Mouse (Mus musculus) kidney, postnatal 0 days (tissue): Measurements from ENCODE around the gene Igsf23. TPM values are rescaled to one million over a fixed set of nuclear protein-coding genes. Genes with fewer than 3 reads are reported as not detected.
A peak's percentile ranks its signal among the peaks of the same experiment; 100 is the strongest.

Experiments used
- ATAC-seq: fragments of 200-750 bp; cut with Nextera tagmentation; replicated peaks from 2 replicates; pipeline ENCODE4 v1.8.0; 2017; ENCODE audit warnings: low read depth, moderate number of reproducible peaks, moderate TSS enrichment, moderate library complexity; ENCODE audit not compliant: low FRiP score
- DNase-seq: peaks from one replicate; pipeline ENCODE4 v3.0.0-alpha.2; 2016; ENCODE audit warnings: low spot score
- H3K27ac ChIP-seq: fragments of 300-500 bp; sonication (generic); 2 replicates; pipeline ENCODE4 v1.5.1; 2014; ENCODE audit warnings: mild to moderate bottlenecking
- H3K27me3 ChIP-seq: fragments of 300-500 bp; sonication (generic); 2 replicates; pipeline ENCODE4 v1.6.1; 2014; ENCODE audit warnings: low read length, mixed read lengths; ENCODE audit not compliant: insufficient read depth
- H3K36me3 ChIP-seq: fragments of 300-500 bp; sonication (generic); 2 replicates; pipeline ENCODE4 v1.6.1; 2014; ENCODE audit warnings: low read length, mixed read lengths; ENCODE audit not compliant: insufficient read depth
- H3K4me1 ChIP-seq: fragments of 300-500 bp; sonication (generic); replicated peaks from 2 replicates; pipeline ENCODE4 v1.6.1; 2014; ENCODE audit warnings: antibody characterized with exemption, low read length, mixed read lengths; ENCODE audit not compliant: insufficient read depth
- H3K4me2 ChIP-seq: fragments of 300-500 bp; sonication (generic); 2 replicates; pipeline ENCODE4 v1.6.1; 2014; ENCODE audit warnings: mild to moderate bottlenecking, low read length, moderate library complexity, mixed read lengths
- H3K4me3 ChIP-seq: fragments of 300-500 bp; sonication (generic); replicated peaks from 2 replicates; pipeline ENCODE4 v1.5.1; 2014; ENCODE audit warnings: low read depth, low read length
- H3K9ac ChIP-seq: fragments of 300-500 bp; sonication (generic); 2 replicates; pipeline ENCODE4 v1.6.1; 2014; ENCODE audit warnings: low read depth, low read length
- H3K9me3 ChIP-seq: fragments of 300-500 bp; sonication (generic); replicated peaks from 2 replicates; pipeline ENCODE4 v1.6.1; 2016; ENCODE audit warnings: low read length, inconsistent platforms, mixed read lengths
- CTCF ChIP-seq: IDR thresholded peaks from 2 replicates; pipeline ENCODE4 v1.5.1; 2016; ENCODE audit warnings: antibody characterized with exemption, low read depth, mild to moderate bottlenecking, moderate library complexity
- WGBS: fragments of 180-500 bp; shearing (Covaris S2); extraction: QIAGEN DNeasy Blood & Tissue Kit; methylation state at CpG from one replicate; pipeline ENCODE4 v1.1.7; 2014; 5-methylcytosine and 5-hydroxymethylcytosine counted together
- polyA plus RNA-seq: library from polyadenylated mRNA; unstranded; fragments of >200 nt; fragmentation: Nextera tagmentation; extraction: Ambion mirVana; gene quantifications from 2 replicates; pipeline ENCODE4 v1.2.1, GENCODE M21; 2015

Gene Igsf23
- polyA plus RNA-seq, 1 experiment from 2014 or later, result 0.13 TPM

GRCm38 (mm10) chr7:19910421-19911291 lies 39.9 kb downstream of the Igsf23 start:
- TF ChIP-seq CTCF, result peak; percentile 87
- DNase-seq, result peak; percentile 74
- no peak overlapping the region for H3K4me3 ChIP-seq
- no peak overlapping the region for H3K4me2 ChIP-seq
- WGBS, result 51% methylated on average over 21 of the region's 21 CpGs
- peaks cover 25% of the 10 kb centered on the region for H3K36me3 ChIP-seq
- H3K9me3 ChIP-seq, result no peaks in the 10 kb centered on the region
- ATAC-seq, result peak; percentile 83
- H3K9ac ChIP-seq, result no peak overlapping the region
- no peaks in the 10 kb centered on the region for H3K4me1 ChIP-seq
- H3K27me3 ChIP-seq, result no peaks in the 10 kb centered on the region
- no peak overlapping the region for H3K27ac ChIP-seq

DNA sequence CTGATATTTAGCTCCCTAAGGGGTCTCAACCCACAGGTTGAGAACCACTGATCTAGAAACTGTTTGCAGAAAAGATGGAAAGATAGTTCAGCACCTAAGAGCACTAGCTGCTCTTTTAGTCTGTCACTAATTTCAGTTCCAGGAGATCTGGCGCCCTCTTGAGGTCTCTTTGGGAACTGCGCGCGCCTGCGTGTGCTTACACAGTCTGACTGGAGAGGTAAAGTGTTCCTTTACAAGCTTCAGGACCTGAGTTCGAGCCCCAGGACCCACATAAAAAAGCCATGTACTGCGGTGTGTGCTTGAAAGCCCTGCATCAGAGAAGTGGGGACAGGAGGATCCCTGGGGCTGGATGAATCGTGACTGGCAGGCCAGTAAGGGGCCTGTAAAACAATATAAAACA lies 60.7 kb downstream of the Igsf23 start:
- Histone ChIP-seq H3K4me2 (no peak overlapping the region), H3K9me3 (no peaks in the 10 kb centered on the region), H3K27ac (no peak overlapping the region), H3K27me3 (no peaks in the 10 kb centered on the region), H3K4me1 (no peaks in the 10 kb centered on the region), H3K36me3 (no peaks in the 10 kb centered on the region), H3K4me3 (no peak overlapping the region), H3K9ac (no peak overlapping the region)
- peak; percentile 36 for DNase-seq
- WGBS, result 47% methylated on average over 8 of the region's 8 CpGs
- TF ChIP-seq CTCF, result peak; percentile 74
- no peak for ATAC-seq

- no peaks in the 10 kb centered on the region for H3K36me3 ChIP-seq
- no peak for TF ChIP-seq CTCF
- no peak within 1 kb of the TSS for H3K9ac ChIP-seq
- H3K4me3 ChIP-seq, result no peak within 1 kb of the TSS
- H3K9me3 ChIP-seq, result no peaks in the 10 kb centered on the region
- ATAC-seq, result no peak
- H3K4me1 ChIP-seq, result no peaks in the 10 kb centered on the region
- no peak within 1 kb of the TSS for H3K4me2 ChIP-seq
- no peak for DNase-seq
- no peaks in the 10 kb centered on the region for H3K27me3 ChIP-seq
- WGBS, result 61% methylated on average over 7 of the region's 7 CpGs
- no peak within 1 kb of the TSS for H3K27ac ChIP-seq
These were observed 62.7 kb downstream of the Igsf23 start, which contains the start of gene Ceacam19 for GRCm38 (mm10) chr7:19887849-19888248. TSS of gene Ceacam19 (minus strand) at chr7:19887965.

Other genes starting within 250 kb of the Igsf23 start
- 163 and 167 TPM in 2 replicates for gene Tomm40, start 235.3 kb downstream of the Igsf23 start, polyA plus RNA-seq
- 112 and 114 TPM in 2 replicates for gene Nectin2, start 200.3 kb downstream of the Igsf23 start, polyA plus RNA-seq
- 378 and 394 TPM in 2 replicates for gene Bcam, start 179.7 kb downstream of the Igsf23 start, polyA plus RNA-seq
- gene Cblc, start 153.9 kb downstream of the Igsf23 start, polyA plus RNA-seq, result 14.6 and 16.9 TPM in 2 replicates
- 3.5 and 3.8 TPM in 2 replicates for gene Bcl3, start 128.0 kb downstream of the Igsf23 start, polyA plus RNA-seq
- not detected in 2 replicates for gene Gm19345, start 98.8 kb downstream of the Igsf23 start, polyA plus RNA-seq
- gene Ceacam16, start 89.5 kb downstream of the Igsf23 start, polyA plus RNA-seq, result not detected in 2 replicates
- 0.08 and 0.13 TPM in 2 replicates for gene Ceacam19, start 62.8 kb downstream of the Igsf23 start, polyA plus RNA-seq
- gene Pvr, start 29.6 kb downstream of the Igsf23 start, polyA plus RNA-seq, result 7.3 and 7.8 TPM in 2 replicates
- not detected in 2 replicates for gene Ceacam20, start 14.7 kb upstream of the Igsf23 start, polyA plus RNA-seq
- gene Nlrp9b, start 40.7 kb upstream of the Igsf23 start, polyA plus RNA-seq, result not detected in 2 replicates
- not detected in 2 replicates for gene Vmn1r91, start 148.9 kb upstream of the Igsf23 start, polyA plus RNA-seq
- not detected in 2 replicates for gene Gm16442, start 171.8 kb upstream of the Igsf23 start, polyA plus RNA-seq
- gene Vmn1r93, start 188.3 kb upstream of the Igsf23 start, polyA plus RNA-seq, result not detected in 2 replicates
- gene Vmn1r94, start 217.6 kb upstream of the Igsf23 start, polyA plus RNA-seq, result not detected in 2 replicates
- not detected in 2 replicates for gene Vmn1r95, start 243.0 kb upstream of the Igsf23 start, polyA plus RNA-seq